Mouse (Mus musculus): ENCODE data around the gene Jph4.

Jph4 gene

DNA sequence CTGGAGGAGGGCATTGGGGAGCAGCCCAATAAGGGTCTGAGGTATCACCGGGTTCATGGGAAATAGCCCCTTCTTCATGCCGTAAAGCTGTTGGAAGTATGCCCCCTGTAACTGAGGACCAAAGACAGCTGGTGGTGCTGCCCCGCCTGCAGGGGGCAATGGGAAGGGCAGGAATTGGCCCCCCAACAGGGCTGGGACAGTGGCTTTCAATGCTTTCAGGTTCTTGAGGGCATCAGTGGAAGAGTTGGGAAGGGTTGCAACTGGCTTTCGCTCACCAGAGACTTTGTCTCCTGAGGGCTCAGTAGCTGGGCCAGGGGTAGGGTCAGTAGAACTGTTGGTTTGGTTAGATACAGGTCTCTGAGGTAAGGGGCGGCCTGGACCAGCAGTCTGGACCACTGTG is 53.6 kb downstream of the Jph4 start:
- no peak for DNase-seq

- peak; percentile 87 for DNase-seq
Measured at GRCm38 (mm10) chr14:55062626-55063025, 54.1 kb downstream of the Jph4 start.

- DNase-seq, result peak; percentile 51
Measured at GRCm38 (mm10) chr14:55061845-55062244, 54.9 kb downstream of the Jph4 start.

GRCm38 (mm10) chr14:55059931-55060330 is 56.8 kb downstream of the Jph4 start:
- no peak for DNase-seq

- DNase-seq, result no peak
Measured at GRCm38 (mm10) chr14:55059009-55059408, 57.7 kb downstream of the Jph4 start.
